Mouse (Mus musculus): ENCODE measurements around the gene Slc25a41. TPM values are rescaled to one million over a fixed set of nuclear protein-coding genes. Genes with fewer than 3 reads are reported as not detected.

Gene Slc25a41
- polyA plus RNA-seq (2015; fragmentation: Nextera tagmentation; extraction: Ambion mirVana) = not detected in 2 replicates

DNA sequence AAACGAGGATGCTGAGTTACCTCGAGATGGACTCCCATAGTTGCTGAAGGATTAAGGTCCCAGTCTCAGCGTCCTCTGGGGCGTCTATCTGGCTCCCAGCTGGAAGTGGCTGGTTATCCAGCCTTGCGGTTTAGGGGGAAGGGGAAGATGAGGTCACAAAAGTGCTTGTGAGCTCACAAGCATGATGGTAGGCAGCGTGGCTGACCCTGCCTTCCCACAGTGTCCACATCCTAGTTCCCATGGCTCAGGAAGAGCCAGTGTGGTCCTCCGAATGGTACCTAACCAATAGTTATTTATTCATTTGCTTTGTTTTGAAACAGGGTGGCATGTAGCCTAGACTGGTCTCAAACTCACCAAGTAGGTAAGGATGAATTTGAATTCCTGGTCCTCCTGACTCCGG, at the start of gene Slc25a41:
Gene Slc25a41 (minus strand): TSS at position 101 of the 400 bp plus-strand sequence.

DNA sequence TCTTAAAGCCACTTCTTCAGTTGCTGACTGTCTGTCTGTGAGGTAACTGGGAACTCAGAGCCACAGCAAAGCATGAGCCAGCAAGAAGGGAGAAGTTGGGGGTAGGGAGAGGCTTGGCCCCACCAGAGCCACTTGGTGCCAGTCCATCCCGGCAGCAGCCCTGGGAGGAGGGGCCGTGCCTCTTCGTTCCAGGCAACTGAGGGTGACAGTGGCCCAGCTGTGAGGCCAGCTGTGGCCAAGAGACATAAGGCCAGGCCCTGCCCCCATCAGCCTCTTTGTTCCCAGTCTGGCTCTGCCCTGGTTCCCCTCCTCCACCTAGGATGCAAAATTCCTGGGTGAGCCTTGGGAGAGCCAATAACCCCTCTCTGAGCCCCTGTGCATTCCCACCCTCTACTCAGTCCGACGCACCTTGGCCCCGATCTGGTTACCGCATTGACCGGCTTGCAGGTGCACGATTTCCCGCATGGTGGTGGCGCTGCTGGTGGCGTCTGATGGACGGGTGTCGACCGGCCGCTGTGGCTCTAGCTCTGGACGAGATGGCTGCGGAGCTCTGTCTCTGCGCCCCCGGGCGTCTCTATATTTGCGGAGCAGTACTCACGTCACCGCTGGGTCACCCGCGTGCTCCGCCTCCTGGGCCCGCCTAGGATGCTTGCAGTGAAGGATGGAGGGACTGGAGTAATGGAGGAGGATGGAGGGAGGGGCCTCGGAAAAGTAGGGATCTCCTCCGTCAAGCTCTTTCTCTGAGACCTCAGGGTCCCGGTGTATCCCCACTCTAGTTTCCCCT, 45.8 kb upstream of the Slc25a41 start, which contains the start of gene Tubb4a:
Gene Tubb4a (minus strand): TSS at position 734 of the 784 bp plus-strand sequence.

DNA sequence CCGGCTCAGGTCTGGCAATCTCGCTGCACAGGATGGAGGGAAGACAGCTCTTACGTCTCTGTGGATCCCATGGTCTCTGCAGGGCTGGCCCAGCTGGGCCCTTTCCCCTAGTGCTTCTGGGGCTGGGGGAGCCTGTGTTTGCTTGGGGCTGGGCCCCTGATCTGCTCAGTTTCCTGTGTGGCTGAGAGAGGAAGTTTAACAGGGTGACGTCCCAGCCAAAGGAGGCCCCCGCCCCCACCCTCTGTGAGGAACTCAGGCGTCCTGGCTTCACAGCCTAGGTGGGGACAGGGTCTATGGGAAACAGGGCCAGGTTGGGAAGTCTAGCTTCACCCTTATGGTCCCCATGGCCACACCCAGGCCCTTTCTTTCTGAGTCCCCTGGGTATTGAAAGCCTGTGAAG, 36.9 kb upstream of the Slc25a41 start, which contains the start of gene Dennd1c:
Gene Dennd1c (minus strand): TSS at position 179 of the 400 bp plus-strand sequence.

DNA sequence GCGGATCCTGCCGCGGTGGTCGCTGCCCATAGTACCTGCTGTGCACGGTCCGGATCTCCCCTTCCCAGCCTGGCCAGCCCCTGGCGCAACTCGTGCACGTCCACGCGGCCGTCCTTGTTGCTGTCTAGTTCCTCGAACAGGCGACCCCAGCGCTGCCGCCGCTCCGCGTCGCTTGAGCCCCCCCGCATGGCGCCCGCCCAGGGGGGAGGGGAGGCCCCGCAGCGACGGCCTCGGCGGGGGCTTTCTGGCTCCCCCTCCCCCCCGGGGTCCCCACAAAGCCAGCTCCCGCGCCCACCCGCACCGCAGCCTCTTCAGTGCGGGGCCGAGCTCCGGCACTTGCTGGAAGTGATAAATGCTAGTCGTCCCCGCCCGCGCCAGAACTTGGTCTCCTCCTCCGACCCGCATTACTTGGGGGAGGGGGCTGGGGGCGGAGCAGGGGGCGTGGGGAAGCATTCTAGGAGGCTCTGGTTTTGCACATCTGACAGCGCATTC, 18.1 kb upstream of the Slc25a41 start, which contains the start of gene Slc25a23:
Gene Slc25a23 (minus strand): TSS at position 378 of the 492 bp plus-strand sequence.

DNA sequence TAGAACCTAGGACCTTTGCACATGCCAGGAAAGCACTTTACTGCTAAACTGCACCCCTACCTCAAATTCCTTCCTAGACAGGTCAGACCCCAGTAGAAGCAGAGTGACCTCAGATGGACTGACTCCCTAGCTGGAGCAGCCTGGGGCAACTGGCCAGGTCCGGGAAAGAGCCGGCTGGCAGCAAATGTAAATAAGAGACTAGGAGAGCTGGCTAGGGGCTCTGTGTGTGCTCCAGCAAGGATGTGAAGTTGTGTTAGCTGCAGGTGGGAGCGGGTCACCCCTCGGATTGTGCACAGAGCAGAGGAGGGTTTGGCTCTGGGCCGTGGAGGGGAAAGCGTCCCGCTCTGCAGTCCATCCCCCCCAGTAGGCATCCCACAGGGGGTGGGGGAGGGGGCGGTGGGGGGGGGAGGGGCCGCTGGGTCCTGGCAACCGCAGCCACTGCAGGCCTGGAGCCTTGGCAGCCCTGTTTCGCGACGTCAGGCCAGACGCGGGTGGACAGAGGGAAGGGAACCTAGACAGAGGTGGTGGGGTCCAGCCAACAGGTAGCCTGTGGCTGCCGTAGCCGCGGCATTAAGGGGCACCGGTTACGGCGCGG, 17.5 kb upstream of the Slc25a41 start, which contains the start of gene Crb3:
Gene Crb3 (plus strand): TSS at position 215 of the 595 bp plus-strand sequence.

DNA sequence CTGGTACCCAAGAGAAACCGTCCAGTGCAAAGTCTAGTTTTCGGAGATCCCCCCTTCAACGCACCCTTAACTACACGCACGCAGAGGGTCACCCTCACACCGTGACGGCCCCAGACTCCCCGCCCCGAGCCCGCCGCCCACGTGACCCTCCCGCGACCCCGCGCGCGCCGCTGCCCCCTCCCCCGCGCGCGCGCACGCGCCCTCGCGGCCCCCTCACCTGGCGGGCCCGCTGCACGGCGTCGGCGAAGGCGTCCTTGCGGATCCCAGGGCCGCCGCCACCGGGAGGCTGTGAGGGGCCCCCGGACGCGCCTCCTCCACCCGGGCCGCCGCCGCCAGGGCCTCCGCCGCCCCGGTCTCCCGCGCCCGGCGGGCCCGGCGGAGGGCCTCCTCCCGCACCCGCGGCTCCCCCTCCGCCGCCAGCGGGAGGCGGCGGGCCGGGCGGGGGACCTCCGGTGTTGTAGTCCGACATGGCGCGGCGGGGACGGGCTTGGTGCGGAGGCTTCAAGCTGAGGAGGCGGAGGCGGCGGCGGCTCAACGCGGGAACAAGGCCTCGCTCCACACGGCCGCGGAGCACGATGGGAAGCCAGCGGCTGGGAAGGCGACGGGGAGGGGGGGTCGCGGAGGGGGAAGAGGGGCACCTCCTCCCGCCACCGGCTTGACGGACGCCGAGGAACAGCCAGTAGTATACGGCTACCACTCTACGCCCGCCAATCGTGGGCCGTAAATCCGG, 10.4 kb downstream of the Slc25a41 start, which contains the start of gene Khsrp:
Gene Khsrp (minus strand): TSS at position 592 of the 730 bp plus-strand sequence.

DNA sequence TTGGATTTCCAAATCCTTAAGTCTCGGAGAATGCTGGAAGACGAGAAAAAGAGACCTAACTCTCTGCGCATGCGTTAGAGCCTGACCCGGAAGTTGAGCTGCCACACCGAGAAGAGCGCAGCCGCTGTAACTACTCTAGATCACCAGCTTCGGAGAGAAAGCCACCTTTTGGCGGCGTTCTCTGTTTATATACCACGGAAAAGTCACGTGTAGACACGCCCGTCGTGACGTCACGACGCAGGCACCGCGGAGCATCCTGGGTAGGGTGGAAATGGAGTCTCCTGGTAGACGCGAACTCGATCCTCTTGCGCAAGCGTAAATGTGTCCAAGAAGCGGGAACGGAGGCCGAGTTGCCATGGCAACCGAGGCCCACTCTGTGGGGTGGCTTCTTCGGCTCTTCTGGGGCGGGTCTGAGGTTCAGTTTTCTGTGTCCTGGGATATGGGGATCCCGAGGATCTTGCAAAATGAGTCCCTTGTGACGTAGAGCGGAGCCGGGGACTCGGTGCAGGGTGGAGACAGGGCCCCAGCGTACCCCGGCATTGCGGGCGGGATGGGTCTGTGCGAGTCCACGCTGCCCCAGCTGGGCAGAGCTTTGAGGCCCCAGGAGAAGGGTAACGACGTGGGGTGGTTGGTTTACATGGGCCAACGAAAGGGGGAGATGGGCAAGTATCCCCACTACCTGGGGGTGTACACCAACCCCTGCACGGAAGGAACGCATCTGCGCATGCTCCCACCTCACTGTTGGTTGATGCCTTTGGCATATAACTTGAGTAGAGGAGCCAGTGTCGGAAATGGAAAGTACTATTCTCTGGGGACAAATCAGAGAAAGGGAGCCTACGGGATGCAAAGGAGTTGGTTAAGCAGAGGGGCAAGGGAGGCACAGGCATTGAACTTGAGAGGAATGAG, 30.0 kb downstream of the Slc25a41 start, which contains the start of the genes Gtf2f1 and Gm17949:
Gene Gtf2f1 (minus strand): TSS at position 53 of the 906 bp plus-strand sequence.
Gene Gm17949 (plus strand): TSS at position 234 of the 906 bp plus-strand sequence.

DNA sequence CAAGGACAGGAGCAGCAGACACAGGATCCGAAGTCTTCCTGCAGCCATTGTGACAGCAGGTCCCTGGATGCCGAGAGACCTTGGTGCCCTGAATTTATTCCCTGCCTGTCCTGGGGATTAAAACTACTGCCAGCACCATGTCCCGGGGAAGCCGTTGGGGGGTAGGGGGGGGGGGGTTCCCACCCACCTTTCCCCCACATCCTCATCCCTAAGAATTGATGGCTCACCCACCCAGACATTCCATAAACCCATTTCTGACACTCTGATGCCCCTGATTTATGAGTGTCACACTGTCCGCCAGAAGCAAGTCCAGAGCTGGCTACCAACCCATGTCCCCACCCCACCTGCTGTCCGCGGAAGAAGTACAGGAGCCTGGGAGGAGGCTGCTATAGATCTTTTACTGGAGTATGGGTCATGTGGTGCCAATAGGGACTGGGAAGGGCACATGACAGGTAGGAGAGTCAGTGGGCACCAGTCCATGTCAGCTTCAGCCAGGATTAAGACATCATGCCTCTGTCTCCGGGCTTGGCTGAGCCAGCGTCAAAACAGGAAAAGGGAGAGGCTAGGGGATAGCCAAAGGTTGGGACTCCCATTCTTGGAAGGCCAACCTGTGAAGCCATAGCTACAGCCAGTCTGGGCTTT, 41.4 kb downstream of the Slc25a41 start, which contains the start of gene Pspn:
Gene Pspn (minus strand): TSS at position 51 of the 642 bp plus-strand sequence.

DNA sequence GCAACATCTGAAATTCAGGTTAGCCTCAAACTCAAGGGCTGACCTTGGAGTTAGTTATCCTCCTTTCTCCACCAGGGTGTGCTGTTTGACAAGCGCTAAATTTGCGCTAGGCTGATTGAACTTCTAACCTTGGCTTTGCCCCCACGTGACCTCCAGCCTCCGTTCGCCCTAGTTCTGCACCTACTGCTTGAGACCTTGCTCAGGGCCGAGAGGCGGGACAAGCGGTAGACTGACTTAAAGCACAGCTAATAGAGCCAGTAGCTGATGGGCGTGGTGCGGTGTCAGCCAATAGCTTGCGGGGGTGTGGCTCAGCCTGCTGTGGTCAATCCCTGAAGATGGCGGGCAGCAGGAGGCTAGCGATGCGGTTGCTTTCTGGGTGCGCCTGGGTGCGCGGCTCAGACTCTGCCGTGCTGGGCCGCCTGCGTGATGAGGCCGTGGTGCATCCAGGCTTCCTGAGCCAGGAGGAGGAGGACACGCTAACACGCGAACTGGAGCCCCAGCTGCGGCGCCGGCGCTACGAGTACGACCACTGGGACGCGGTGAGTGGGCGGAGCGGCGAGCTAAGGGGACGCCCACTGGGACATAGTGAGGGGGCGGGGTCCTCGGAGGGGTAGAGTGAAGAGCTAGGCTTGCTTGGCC, 44.3 kb downstream of the Slc25a41 start, which contains the start of gene Alkbh7:
Gene Alkbh7 (plus strand): TSS at position 311 of the 639 bp plus-strand sequence.

DNA sequence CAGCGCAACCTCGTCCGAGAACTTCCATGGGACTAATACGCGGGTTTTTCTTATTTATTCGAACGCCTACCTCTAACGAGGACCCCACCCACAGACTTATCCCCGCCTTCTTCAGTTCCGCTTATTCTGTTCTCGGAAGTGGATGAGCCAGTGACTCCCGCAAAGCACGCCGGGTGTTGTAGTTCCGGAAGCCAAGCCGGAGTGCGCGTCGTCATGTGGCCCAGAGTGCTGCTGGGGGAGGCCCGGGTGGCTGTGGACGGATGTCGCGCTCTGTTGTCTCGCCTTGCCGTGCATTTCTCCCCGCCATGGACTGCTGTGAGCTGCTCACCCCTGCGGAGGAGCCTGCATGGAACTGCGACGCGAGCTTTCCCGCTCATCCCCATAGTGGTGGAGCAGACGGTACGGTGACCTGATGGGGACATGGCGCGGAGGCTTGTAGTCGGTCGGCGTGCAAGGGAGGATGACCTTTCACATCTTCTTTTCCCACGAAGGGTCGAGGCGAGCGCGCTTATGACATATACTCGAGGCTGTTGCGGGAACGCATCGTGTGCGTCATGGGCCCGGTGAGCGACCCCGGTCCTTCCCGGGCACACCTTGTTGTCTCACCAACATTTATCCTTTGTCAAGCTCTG, 51.2 kb downstream of the Slc25a41 start, which contains the start of gene Clpp:
Gene Clpp (plus strand): TSS at position 191 of the 632 bp plus-strand sequence.

Other genes with a start within 250 kb of the Slc25a41 start
- gene Rfx2, start 210.6 kb downstream of the Slc25a41 start, polyA plus RNA-seq (2015; fragmentation: Nextera tagmentation; extraction: Ambion mirVana) = 9.1 and 9.9 TPM in 2 replicates
- gene Acsbg2, start 167.2 kb downstream of the Slc25a41 start, polyA plus RNA-seq (2015; fragmentation: Nextera tagmentation; extraction: Ambion mirVana) = not detected in 2 replicates
- gene 1700061G19Rik, start 166.2 kb downstream of the Slc25a41 start, polyA plus RNA-seq (2015; fragmentation: Nextera tagmentation; extraction: Ambion mirVana) = 0.14 and 0.29 TPM in 2 replicates
- gene Mllt1, start 106.2 kb downstream of the Slc25a41 start, polyA plus RNA-seq (2015; fragmentation: Nextera tagmentation; extraction: Ambion mirVana) = 8.9 and 9.8 TPM in 2 replicates
- not detected in 2 replicates for gene Acer1, start 59.5 kb downstream of the Slc25a41 start, polyA plus RNA-seq (2015; fragmentation: Nextera tagmentation; extraction: Ambion mirVana)
- gene Clpp, start 51.3 kb downstream of the Slc25a41 start, polyA plus RNA-seq (2015; fragmentation: Nextera tagmentation; extraction: Ambion mirVana) = 88.8 and 89.3 TPM in 2 replicates
- gene Alkbh7, start 44.3 kb downstream of the Slc25a41 start, polyA plus RNA-seq (2015; fragmentation: Nextera tagmentation; extraction: Ambion mirVana) = 20.8 and 25.9 TPM in 2 replicates
- not detected in 2 replicates for gene Pspn, start 41.6 kb downstream of the Slc25a41 start, polyA plus RNA-seq (2015; fragmentation: Nextera tagmentation; extraction: Ambion mirVana)
- 70.2 and 72.7 TPM in 2 replicates for gene Gtf2f1, start 30.4 kb downstream of the Slc25a41 start, polyA plus RNA-seq (2015; fragmentation: Nextera tagmentation; extraction: Ambion mirVana)
- 0.40 and 0.46 TPM in 2 replicates for gene Gm17949, start 30.2 kb downstream of the Slc25a41 start, polyA plus RNA-seq (2015; fragmentation: Nextera tagmentation; extraction: Ambion mirVana)
- 42.5 and 45.4 TPM in 2 replicates for gene Khsrp, start 10.1 kb downstream of the Slc25a41 start, polyA plus RNA-seq (2015; fragmentation: Nextera tagmentation; extraction: Ambion mirVana)
- 0.24 and 0.52 TPM in 2 replicates for gene Crb3, start 17.5 kb upstream of the Slc25a41 start, polyA plus RNA-seq (2015; fragmentation: Nextera tagmentation; extraction: Ambion mirVana)
- gene Slc25a23, start 18.2 kb upstream of the Slc25a41 start, polyA plus RNA-seq (2015; fragmentation: Nextera tagmentation; extraction: Ambion mirVana) = 1.1 TPM in 2 replicates
- gene Dennd1c, start 36.9 kb upstream of the Slc25a41 start, polyA plus RNA-seq (2015; fragmentation: Nextera tagmentation; extraction: Ambion mirVana) = 15.9 and 16.7 TPM in 2 replicates
- gene Tubb4a, start 46.1 kb upstream of the Slc25a41 start, polyA plus RNA-seq (2015; fragmentation: Nextera tagmentation; extraction: Ambion mirVana) = 0.77 and 0.89 TPM in 2 replicates
- 1.6 and 1.8 TPM in 2 replicates for gene Tnfsf9, start 63.7 kb upstream of the Slc25a41 start, polyA plus RNA-seq (2015; fragmentation: Nextera tagmentation; extraction: Ambion mirVana)
- not detected in 2 replicates for gene Cd70, start 108.1 kb upstream of the Slc25a41 start, polyA plus RNA-seq (2015; fragmentation: Nextera tagmentation; extraction: Ambion mirVana)
- gene Tnfsf14, start 152.5 kb upstream of the Slc25a41 start, polyA plus RNA-seq (2015; fragmentation: Nextera tagmentation; extraction: Ambion mirVana) = 3.9 and 4.3 TPM in 2 replicates
- gene C3, start 186.5 kb upstream of the Slc25a41 start, polyA plus RNA-seq (2015; fragmentation: Nextera tagmentation; extraction: Ambion mirVana) = 29.6 and 30.5 TPM in 2 replicates
- gene Gpr108, start 206.8 kb upstream of the Slc25a41 start, polyA plus RNA-seq (2015; fragmentation: Nextera tagmentation; extraction: Ambion mirVana) = 20.4 and 24.2 TPM in 2 replicates
- 10.1 and 12.3 TPM in 2 replicates for gene Trip10, start 207.8 kb upstream of the Slc25a41 start, polyA plus RNA-seq (2015; fragmentation: Nextera tagmentation; extraction: Ambion mirVana)
- gene Vav1, start 237.4 kb upstream of the Slc25a41 start, polyA plus RNA-seq (2015; fragmentation: Nextera tagmentation; extraction: Ambion mirVana) = 17.0 and 24.6 TPM in 2 replicates

Measured in spleen, postnatal 0 days (tissue).